Mouse (Mus musculus): ENCODE measurements at regions not wholly inside any gene's neighbourhood (a gene's known extent, or its start where the extent isn't known, plus 50 kb on each side); places are given as distances from the start of the nearest gene placed in this dataset.

DNA sequence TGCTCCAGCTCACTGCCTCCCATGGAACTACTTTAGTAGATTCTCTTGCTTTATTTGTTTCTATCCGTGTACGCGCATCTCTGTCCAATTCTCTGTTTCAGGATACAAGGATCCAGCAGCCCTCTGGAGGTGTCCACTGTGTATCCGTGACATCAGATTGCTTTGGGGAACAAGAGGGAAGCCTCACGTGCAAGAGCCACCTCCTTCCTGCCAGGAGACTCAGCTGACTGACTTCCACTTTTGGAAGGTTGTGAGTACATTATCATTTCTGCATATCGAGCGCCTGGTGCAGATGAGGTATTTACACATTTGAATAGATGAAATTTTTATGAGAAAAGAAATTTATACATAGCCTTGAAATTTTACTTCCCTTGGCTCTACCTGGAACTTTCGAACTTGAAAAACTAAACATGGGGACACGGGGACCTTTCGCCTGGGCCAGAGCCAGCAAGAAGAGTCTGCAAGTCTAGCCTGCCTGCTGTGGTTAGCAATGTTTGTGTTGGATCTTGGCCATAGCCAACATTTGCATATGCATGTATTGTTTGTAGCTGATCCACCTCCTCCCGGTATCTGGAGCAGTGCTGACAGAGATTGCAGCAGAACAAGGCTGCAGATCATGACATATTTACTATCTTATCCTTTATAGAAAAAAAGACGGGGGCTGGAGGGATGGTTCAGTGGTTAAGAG is 74.1 kb upstream of the Zc3h12a start:
- DNase-seq (ENCODE audit: low read depth, low spot score), result peak; percentile 9

DNA sequence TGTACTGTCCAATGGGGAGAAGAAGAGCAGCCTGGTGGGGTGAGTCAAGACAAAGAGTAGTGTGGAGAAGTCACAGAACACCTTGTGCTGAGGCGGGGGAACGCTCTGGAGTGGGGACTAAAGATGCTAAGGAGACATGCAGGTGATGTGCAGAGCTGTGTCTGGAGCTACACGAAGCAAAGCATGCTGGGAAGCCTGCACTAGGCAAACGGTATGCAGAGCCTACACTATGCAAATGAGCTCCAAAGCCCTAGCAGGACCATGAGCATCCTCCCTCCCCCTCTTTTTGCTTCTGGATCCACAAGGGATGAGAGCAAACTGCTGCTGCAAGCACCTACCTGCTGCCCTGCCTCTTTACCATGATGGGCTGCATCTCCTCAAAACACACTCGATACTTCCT is 73.1 kb upstream of the Zc3h12a start:
- no peak for DNase-seq (ENCODE audit: low read depth, low spot score)

DNA sequence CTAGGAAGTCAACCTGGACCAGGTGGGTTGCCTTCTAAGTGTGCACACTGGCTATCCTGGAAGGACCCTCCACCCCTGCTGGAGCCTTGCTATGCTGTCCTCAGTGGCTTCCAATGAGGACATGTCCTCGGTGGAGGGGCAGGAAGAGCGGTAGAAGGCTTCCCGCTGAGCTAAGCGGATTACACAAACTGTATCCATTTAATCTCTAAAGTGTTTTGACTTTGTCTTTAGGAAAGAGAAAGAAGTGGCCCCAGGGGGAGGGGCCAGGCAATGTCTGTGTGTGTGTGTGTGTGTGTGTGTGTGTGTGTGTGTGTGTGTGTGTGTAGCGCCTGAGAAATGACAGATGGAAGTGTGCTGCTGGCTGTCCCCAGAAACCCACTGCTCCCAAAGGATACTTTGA is 71.6 kb upstream of the Zc3h12a start:
- no peak for DNase-seq (ENCODE audit: low read depth, low spot score)

DNA sequence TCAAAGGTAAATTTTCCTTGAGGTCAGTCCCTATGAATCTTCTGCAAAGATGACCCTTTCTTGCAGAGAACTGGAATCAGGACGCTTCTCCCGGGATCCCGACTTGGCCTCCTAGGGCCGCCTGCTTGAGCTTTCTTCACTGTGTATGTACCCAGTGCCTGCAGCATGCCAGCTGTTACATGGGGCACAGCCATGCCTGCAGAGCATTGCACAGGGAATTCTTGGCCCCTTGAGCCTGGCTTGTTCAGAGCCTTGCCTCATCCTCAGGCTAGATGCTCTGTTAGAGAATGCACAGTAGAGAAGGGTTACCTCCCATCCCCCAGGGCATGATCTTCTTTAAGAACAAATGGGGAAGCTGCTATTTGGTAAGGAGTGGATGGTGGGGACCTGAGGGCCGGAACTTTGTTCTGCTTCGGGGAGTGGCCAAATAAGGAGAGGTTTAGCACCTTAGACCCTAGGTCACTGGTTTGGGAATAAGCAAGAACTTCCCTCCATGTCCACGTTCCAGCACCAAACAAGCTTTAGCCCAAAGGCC is 68.3 kb upstream of the Zc3h12a start:
- DNase-seq (ENCODE audit: low read depth, low spot score), result no peak

DNA sequence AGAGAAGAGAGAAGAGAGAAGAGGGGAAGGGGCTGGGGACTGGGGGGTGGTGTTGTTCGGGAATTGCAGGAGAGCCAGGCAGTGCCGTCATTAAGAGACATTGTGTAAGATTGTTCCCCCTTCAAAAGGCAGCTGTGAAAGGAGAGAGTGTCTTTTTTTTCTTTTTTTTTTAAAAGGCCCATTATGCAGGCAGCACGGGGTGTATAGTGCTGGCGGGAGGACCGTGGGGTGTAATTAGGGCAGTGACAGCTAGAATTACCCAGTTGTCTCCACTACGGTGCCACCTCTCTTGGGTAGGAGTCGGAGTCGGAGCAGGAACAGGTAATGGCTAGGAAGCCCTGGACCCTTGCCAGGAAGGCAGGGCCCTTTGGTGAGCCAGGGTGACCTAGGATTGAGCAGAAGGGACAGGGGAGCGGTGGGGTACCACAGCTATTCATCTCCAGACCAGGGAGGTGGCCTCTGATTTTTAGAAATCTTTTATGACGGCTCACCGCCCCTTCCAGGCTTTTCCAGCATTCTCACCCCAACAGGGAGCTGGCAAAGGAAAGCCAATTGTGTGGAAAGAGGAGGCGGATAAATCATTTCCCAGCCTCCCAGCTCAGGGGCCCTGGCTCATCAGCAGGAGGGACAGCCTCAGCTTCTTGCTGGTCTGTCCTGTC is 67.2 kb upstream of the Zc3h12a start:
- DNase-seq (ENCODE audit: low read depth, low spot score), result no peak

DNA sequence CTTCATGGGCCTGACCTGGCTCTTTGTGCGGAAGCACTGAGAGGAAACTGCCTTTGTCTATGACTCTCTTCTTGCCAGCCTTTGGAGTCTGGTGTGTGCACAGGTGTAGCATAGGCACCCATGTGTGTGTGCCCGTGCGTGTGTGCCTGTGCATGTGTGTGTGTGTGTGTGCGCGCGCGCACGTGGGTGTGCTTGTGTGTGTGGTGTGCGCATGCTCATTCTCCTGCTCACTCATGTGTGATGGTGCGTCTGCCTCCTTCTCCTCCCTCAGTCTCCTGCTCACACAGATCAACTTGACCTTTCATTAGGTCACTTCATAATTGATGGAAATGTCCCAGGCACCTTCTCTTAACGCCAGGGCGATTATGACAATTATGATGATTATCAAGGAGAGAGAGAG is 66.7 kb upstream of the Zc3h12a start:
- no peak for DNase-seq (ENCODE audit: low read depth, low spot score)

DNA sequence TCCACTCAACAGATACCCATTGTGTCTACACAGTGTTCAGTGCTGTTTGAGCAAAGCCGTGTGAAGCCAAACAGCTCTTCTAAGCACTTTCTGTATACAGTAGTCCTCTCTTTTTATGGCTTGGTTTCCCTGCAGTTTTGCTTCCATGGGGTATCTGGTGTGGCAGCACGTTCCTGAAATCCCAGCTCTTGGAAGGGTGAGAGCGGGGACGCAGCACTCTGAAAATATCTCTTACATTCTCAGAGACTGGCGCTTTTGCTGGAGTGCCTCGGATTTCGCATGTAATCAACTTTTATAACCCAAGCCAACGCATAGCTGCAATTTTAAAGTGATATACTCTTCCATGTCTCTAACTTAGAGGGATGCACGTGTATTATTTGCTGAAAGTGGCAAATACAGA is 64.0 kb upstream of the Zc3h12a start:
- DNase-seq (ENCODE audit: low read depth, low spot score), result no peak

DNA sequence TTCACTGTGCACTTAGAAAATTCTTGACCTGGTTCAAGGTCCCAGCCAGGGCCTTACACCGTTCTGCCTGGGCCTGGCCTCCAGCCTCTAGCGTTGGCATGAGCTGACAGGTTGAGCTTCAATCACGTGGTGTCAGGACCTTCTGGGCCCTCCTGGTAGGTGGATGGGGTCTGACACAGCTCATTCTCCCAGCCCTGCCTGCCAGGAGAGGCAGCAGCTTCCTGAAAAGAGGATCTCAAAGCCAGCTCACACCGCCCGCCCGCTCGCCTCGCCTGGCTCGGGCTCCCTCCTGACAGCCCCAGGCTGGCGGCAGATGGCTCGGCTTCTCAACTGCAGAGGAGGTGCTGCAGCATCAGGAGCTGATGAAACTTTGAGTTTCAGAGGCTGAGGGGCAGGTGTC is 63.4 kb upstream of the Zc3h12a start:
- DNase-seq (ENCODE audit: low read depth, low spot score), result no peak

DNA sequence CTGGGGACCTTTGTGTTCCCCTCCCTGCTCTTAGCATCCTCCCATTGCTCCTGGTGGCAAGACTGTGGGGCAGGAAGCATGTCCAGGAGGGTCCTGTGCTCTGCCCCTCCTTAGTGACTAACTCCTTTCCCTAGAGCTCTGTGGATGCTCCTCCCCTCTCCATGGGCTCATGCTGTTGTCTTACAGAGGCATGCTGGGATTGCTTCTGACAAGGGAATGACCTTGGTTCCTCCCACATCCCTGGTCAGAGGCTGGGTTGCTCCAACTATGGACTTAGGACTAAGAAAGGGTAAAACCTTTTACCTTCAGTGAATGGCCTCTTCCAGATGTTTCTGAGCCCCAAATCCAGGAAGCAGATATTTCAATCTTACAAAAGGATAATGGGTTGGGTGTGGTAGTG is 62.3 kb upstream of the Zc3h12a start:
- no peak for DNase-seq (ENCODE audit: low read depth, low spot score)

DNA sequence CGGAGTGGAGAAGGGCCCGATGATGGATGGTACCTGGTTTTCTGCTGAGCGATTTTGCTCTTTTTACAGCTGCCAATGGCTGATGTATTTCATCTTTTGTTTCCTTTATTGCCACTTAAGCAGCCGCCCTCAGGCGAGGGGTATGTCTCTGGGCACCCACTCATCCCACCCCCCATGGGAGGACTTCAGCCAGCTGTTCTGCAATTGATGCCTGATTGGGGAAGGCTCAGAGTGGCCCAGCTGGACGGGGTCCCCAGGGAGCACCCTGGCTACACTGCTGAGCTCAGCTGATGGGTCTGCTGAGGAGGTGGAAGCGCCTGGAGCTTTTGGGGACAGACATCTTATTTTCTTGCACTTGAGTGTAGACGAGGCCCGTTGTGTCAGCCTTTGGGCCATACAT is 58.6 kb upstream of the Zc3h12a start:
- DNase-seq (ENCODE audit: low read depth, low spot score), result no peak

DNA sequence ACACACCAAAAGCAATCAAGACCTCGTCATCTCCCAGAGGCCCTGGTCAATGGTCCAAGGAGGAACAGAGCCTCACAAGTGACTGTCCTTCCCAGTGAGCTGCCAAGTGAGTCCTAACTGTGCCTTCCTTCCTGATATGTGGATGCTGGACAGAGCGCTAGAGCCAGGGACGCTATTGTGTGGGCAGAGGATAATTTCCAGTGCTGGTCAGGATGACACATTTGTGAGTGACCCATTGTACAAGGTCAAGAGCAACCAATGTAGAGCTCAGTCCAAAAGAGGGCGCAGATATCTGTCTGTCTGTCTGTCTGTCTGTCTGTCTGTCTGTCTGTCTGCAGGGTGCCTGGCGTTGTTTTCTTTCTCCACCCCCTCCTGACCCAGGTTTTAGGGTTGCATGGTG is 57.4 kb upstream of the Zc3h12a start:
- no peak for DNase-seq (ENCODE audit: low read depth, low spot score)

DNA sequence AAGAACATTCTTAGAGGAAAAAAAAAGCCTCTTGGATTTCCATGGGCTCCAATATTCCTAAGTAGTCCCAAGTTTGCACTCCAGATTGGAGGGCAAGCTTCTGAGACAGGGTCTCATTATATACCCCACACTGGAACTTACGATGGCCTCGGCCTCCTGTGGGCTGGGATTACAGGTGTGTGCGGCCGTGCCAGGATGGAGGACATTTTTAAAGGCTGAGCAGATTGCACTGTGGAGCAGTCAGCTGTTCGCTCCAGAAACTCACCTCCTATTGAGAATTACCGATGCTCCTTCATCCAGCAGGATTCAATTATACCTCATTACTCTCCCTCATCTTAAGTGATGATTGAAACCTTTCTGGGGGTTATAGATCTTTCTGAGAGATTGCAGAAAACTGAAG is 53.3 kb upstream of the Zc3h12a start:
- DNase-seq (ENCODE audit: low read depth, low spot score), result no peak

DNA sequence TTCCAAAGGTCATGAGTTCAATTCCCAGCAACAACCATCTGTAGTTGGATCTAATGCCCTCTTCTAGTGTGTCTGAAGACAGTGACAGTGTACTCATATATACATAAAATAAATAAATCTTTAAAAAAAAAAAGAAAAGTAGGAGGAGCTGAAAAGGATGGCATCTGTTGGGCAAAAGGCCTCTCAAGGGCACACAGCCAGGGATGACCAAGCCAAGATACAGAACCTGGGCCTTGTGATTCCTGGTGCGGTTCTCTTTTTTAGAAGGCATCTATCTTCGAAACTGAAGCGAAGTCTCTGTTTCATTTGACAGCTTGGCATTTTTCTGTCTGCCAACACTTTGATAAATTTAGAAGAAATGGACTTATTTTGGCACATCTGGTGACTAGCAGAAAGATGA is 50.9 kb upstream of the Zc3h12a start:
- DNase-seq (ENCODE audit: low read depth, low spot score), result no peak

DNA sequence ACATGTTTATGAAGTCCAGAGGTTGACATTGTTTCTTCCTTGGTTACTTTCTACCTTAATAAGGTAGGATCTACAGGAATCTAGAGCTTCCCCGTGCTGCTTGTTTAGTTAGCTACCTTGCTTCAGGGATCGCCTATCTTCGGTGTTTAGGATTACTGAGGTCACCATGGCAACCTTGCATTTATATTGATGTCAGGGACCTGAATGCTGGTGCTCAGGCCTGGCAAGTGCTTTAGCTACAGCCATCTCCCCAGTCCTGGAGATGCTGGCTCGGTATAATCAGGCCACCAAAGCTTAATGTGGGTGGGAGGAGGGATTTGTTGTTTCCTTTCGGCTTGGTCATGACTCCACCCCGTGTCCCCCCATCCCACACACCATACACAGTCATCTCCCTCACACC is 50.0 kb upstream of the Zc3h12a start:
- no peak for DNase-seq (ENCODE audit: low read depth, low spot score)
